Mouse (Mus musculus) cortical plate, adult 2 months (tissue): ENCODE results near the gene Shkbp1.
A peak's percentile ranks its signal among the peaks of the same experiment; 100 is the strongest.

Source experiments
- CTCF ChIP-seq: fragments of 200-500 bp; IDR thresholded peaks from 2 replicates; pipeline ENCODE4 v1.5.1; 2011; ENCODE audit warnings: mild to moderate bottlenecking, control low read depth, low read length; ENCODE audit not compliant: insufficient read depth; ENCODE audit errors: extremely low read depth
- POLR2A ChIP-seq: fragments of 200-500 bp; IDR thresholded peaks from 2 replicates; pipeline ENCODE4 v1.6.1; 2011; ENCODE audit warnings: mild to moderate bottlenecking, low read length, control low read depth; ENCODE audit not compliant: insufficient read depth; ENCODE audit errors: extremely low read depth

GRCm38 (mm10) chr7:27339519-27339918, 16.3 kb downstream of the Shkbp1 start:
- TF ChIP-seq CTCF, result no peak
- TF ChIP-seq POLR2A, result peak; percentile 46; the same call in 1 of the 2 replicates
